Mouse (Mus musculus) lung, postnatal 14 days (tissue): ENCODE measurements around the gene Olfr723.
"Not testable (repeated sequence)": the region's sequence is repeated elsewhere in the genome, so short reads cannot be mapped to it uniquely, and the experiment has no call there.

Experiments used
- DNase-seq: peaks from one replicate; pipeline ENCODE4 v3.0.0; 2021

Gene Olfr723

DNA sequence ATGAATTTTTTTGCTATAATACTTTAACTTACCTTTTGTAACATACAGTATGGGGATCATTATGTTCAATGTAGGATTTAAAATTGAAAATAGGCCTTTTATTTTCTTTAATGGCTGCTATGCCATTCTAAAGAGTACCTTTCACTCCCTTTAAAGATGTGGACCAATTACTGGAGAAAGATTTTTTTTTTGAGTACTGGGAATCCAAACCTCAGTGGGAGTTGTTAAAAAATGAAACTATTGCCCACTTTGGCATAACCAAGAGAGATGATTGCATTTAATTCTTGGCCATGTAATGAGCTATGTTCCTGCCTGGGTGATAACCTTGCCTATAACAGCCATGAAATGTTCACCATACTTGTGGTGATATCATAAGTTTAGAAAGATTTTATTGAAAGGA is at the start of gene Olfr723:
TSS of gene Olfr723 (minus strand) at position 101 of the 400 bp plus-strand sequence.
- not testable (repeated sequence) for DNase-seq

GRCm38 (mm10) chr14:49963174-49963573 is 31.6 kb upstream of the Olfr723 start, which contains the start of gene Olfr724:
Gene Olfr724 (minus strand): TSS chr14:49963274.
- DNase-seq: not testable (repeated sequence)

DNA sequence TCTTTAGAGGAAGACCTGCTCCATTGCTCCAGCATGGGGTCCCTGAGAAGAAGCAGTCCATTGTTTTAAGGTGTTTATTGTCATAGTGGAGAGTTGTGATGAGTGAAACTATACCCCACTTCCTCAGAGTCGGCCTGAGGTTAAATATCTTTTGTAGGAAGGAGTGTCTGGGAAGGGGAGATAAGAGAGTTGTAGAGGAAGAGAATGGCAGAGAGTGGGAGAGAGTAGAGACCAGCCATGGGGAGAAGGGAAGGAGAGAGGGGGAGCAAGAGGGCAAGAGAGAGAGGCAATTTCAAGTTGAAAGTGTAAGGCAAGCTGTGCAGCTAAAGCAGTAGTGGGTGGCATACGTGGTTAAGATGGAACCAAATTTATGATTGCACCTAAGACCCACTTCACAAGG is 24.3 kb upstream of the Olfr723 start:
- no peak for DNase-seq

- DNase-seq: no peak
These were observed 29.7 kb downstream of the Olfr723 start, which contains the start of gene Olfr722 for GRCm38 (mm10) chr14:49901899-49902298. Gene Olfr722 (minus strand): TSS chr14:49901999.
